Mouse (Mus musculus): ENCODE measurements at regions not wholly inside any gene's neighbourhood (a gene's known extent, or its start where the extent isn't known, plus 50 kb on each side); places are given as distances from the start of the nearest gene placed in this dataset.

GRCm38 (mm10) chr12:33715997-33716396 lies 212.2 kb upstream of the Ferd3l start:
- DNase-seq = no peak

GRCm38 (mm10) chr12:33717053-33717452 lies 211.2 kb upstream of the Ferd3l start:
- DNase-seq = no peak

- no peak for DNase-seq
These were observed 210.5 kb upstream of the Ferd3l start for GRCm38 (mm10) chr12:33717601-33718260.

- DNase-seq = peak; percentile 8
These were observed 209.2 kb upstream of the Ferd3l start for GRCm38 (mm10) chr12:33719063-33719462.

- DNase-seq = no peak
These were observed 196.3 kb upstream of the Ferd3l start for GRCm38 (mm10) chr12:33731937-33732336.

GRCm38 (mm10) chr12:33775563-33776468 lies 152.4 kb upstream of the Ferd3l start:
- no peak for DNase-seq

GRCm38 (mm10) chr12:33778477-33778876 lies 149.7 kb upstream of the Ferd3l start:
- no peak for DNase-seq

- no peak for DNase-seq
These were observed 148.3 kb upstream of the Ferd3l start for GRCm38 (mm10) chr12:33779898-33780297.

- no peak for DNase-seq
These were observed 123.9 kb upstream of the Ferd3l start for GRCm38 (mm10) chr12:33804206-33804791.

GRCm38 (mm10) chr12:33825571-33825970 lies 102.7 kb upstream of the Ferd3l start:
- DNase-seq = no peak

- DNase-seq = no peak
These were observed 79.1 kb upstream of the Ferd3l start for GRCm38 (mm10) chr12:33849088-33849487.

GRCm38 (mm10) chr12:33851736-33852135 lies 76.5 kb upstream of the Ferd3l start:
- DNase-seq = no peak
